Comparison of ENCODE assay signal across 8 mouse cellular contexts in genomic region chr17:23706212-23706611, GRCm38 (mm10). TPM values are rescaled to one million over a fixed set of nuclear protein-coding genes. Genes with fewer than 3 reads are reported as not detected.
DNase-seq lines count a peak whose midpoint lies in the region; ATAC-seq lines count a peak whose summit lies in the region.

No protein-coding gene starts in this region.

- 3% methylated on average over 3 of the region's 3 CpGs for WGBS in intestine, embryonic 16.5 days
- 3% methylated on average over 3 of the region's 3 CpGs for WGBS in midbrain, embryonic 16.5 days

- H3K4me2 ChIP-seq in intestine, embryonic 16.5 days (ENCODE audit: low read depth, low read length) = no peak overlapping the region
- no peak overlapping the region for H3K4me2 ChIP-seq in midbrain, embryonic 16.5 days (ENCODE audit: low read length)

- H3K9me3 ChIP-seq in intestine, embryonic 16.5 days (ENCODE audit: control insufficient read depth, low read length) = no peaks in the 10 kb centered on the region
- H3K9me3 ChIP-seq in midbrain, embryonic 16.5 days (replicated peaks; ENCODE audit: control insufficient read depth, low read length, poor library complexity, severe bottlenecking) = no peaks in the 10 kb centered on the region

- intact Hi-C loops in left cerebral cortex, postnatal 25 days (cut with DNase I) = no loop called here

- H3K27me3 ChIP-seq in intestine, embryonic 16.5 days (replicated peaks; ENCODE audit: control insufficient read depth, insufficient read depth, low read length) = 0 out of 2 replicates have a peak, but pooled peaks cover 3% of the 10 kb centered on the region
- H3K27me3 ChIP-seq in midbrain, embryonic 16.5 days (ENCODE audit: control insufficient read depth, insufficient read depth, low read depth, low read length) = no peaks in the 10 kb centered on the region; the same call in 1 of the 2 replicates

- peak; percentile 62 for ATAC-seq in intestine, embryonic 16.5 days
- peak; percentile 49; the same call in 1 of the 2 replicates for ATAC-seq in midbrain, embryonic 16.5 days

- no peaks in the 10 kb centered on the region for H3K4me1 ChIP-seq in intestine, embryonic 16.5 days (ENCODE audit: control insufficient read depth, insufficient read depth, low read length)
- no peaks in the 10 kb centered on the region for H3K4me1 ChIP-seq in midbrain, embryonic 16.5 days (ENCODE audit: control insufficient read depth, insufficient read depth, low read length)

- DNase-seq in ovary, postnatal 10 days (ENCODE audit: low spot score) = peak; percentile 35
- no peak for DNase-seq in ovary, adult 18-20 months (ENCODE audit: low spot score)
- DNase-seq in cerebellum, postnatal 36 days = peak; percentile 85 to 86
- peak; percentile 69 to 81 for DNase-seq in frontal cortex, postnatal 36 days (ENCODE audit: low spot score in 2 of 2)
- peak; percentile 72 to 74 for DNase-seq in left cerebral cortex, postnatal 25 days (ENCODE audit: low spot score in 2 of 2)
- DNase-seq in spleen, postnatal 36 days (ENCODE audit: low spot score in 2 of 2) = peak; percentile 47 to 56

- no peak overlapping the region for H3K4me3 ChIP-seq in intestine, embryonic 16.5 days (ENCODE audit: low read length)
- no peak overlapping the region for H3K4me3 ChIP-seq in midbrain, embryonic 16.5 days (ENCODE audit: low read depth, low read length)

- no peak overlapping the region for H3K27ac ChIP-seq in intestine, embryonic 16.5 days (ENCODE audit: low read length)
- H3K27ac ChIP-seq in midbrain, embryonic 16.5 days (ENCODE audit: low read length) = no peak overlapping the region

- no peak overlapping the region for H3K9ac ChIP-seq in intestine, embryonic 16.5 days (ENCODE audit: low read depth, low read length)
- no peak overlapping the region for H3K9ac ChIP-seq in midbrain, embryonic 16.5 days (ENCODE audit: low read depth, low read length)

- H3K36me3 ChIP-seq in intestine, embryonic 16.5 days (ENCODE audit: control insufficient read depth, insufficient read depth, low read length) = no peaks in the 10 kb centered on the region
- H3K36me3 ChIP-seq in midbrain, embryonic 16.5 days (ENCODE audit: control insufficient read depth, insufficient read depth, low read length) = no peaks in the 10 kb centered on the region

RNA-seq across cellular contexts. Expression of gene 1520401A03Rik, which starts 16.4 kb away (rescaled TPM):
- not detected in 2 replicates for polyA plus RNA-seq in intestine, embryonic 16.5 days (2015; fragmentation: Nextera tagmentation; extraction: Ambion mirVana)
- total RNA-seq in left cerebral cortex, postnatal 25 days (2021) = not detected
- polyA plus RNA-seq in midbrain, embryonic 16.5 days (2015; fragmentation: Nextera tagmentation; extraction: Ambion mirVana) = 0.07 and 0.19 TPM in 2 replicates

RNA-seq across cellular contexts. Expression of gene Pkmyt1, which starts 19.9 kb away (rescaled TPM):
- 36.9 and 44.6 TPM in 2 replicates for polyA plus RNA-seq in intestine, embryonic 16.5 days (2015; fragmentation: Nextera tagmentation; extraction: Ambion mirVana)
- 1 to 10 TPM; 3.0 to 3.3 TPM for total RNA-seq in left cerebral cortex, postnatal 25 days (2021)
- 17.9 and 19.7 TPM in 2 replicates for polyA plus RNA-seq in midbrain, embryonic 16.5 days (2015; fragmentation: Nextera tagmentation; extraction: Ambion mirVana)

RNA-seq across cellular contexts. Expression of gene Cldn9, which starts 22.4 kb away (rescaled TPM):
- 1.8 and 1.9 TPM in 2 replicates for polyA plus RNA-seq in intestine, embryonic 16.5 days (2015; fragmentation: Nextera tagmentation; extraction: Ambion mirVana)
- under 1 TPM in 1 of 2 experiments, not detected in 1; 0.25 TPM for total RNA-seq in left cerebral cortex, postnatal 25 days (2021)
- polyA plus RNA-seq in midbrain, embryonic 16.5 days (2015; fragmentation: Nextera tagmentation; extraction: Ambion mirVana) = 0.62 and 0.67 TPM in 2 replicates

RNA-seq across cellular contexts. Expression of gene Cldn6, which starts 27.2 kb away (rescaled TPM):
- polyA plus RNA-seq in intestine, embryonic 16.5 days (2015; fragmentation: Nextera tagmentation; extraction: Ambion mirVana) = 18.9 and 23.3 TPM in 2 replicates
- total RNA-seq in left cerebral cortex, postnatal 25 days (2021) = not detected
- 0.52 and 1.2 TPM in 2 replicates for polyA plus RNA-seq in midbrain, embryonic 16.5 days (2015; fragmentation: Nextera tagmentation; extraction: Ambion mirVana)

RNA-seq across cellular contexts. Expression of gene Tnfrsf12a, which starts 28.9 kb away (rescaled TPM):
- polyA plus RNA-seq in intestine, embryonic 16.5 days (2015; fragmentation: Nextera tagmentation; extraction: Ambion mirVana) = 19.3 and 22.8 TPM in 2 replicates
- 10 to 100 TPM; 10.3 to 13.5 TPM for total RNA-seq in left cerebral cortex, postnatal 25 days (2021)
- polyA plus RNA-seq in midbrain, embryonic 16.5 days (2015; fragmentation: Nextera tagmentation; extraction: Ambion mirVana) = 2.5 and 2.6 TPM in 2 replicates
